9 mouse cellular contexts compared by ENCODE assay signal in the genomic region with DNA sequence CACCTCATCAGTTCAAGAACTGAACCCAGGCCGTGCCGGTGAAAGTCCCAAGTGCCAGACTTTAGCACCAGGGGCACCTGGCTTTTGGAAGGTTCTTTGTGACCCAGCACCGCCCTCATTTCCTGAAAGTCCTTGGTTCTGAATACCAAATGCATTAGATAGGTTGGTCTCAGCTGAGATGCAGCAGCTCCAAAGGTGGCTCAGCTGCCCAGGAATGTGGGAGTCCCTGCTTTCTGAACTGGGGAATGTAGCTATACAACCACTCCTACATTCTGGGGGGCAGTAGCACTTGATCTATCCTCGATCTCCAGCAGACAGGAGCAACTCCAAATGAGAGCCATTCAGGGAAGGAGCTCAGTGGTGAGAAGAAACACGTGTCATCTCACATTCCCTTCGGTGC. TPM values are rescaled to one million over a fixed set of nuclear protein-coding genes. Genes with fewer than 3 reads are reported as not detected.
DNase-seq lines count a peak whose midpoint lies in the region; ATAC-seq and TF ChIP-seq lines count a peak whose summit lies in the region.
"Had no signal": no experiment of that assay in that cellular context is flagged by ENCODE, and none has a peak within 500 bp of the region (broad histone marks: within the 10 kb centered on the region; RNA-seq: fewer than 3 reads in every experiment).

No protein-coding gene starts in this region.

- no peak for ATAC-seq in hindbrain, embryonic 13.5 days (ENCODE audit: low FRiP score)
- ATAC-seq in hindbrain, embryonic 12.5 days (ENCODE audit: low FRiP score): no peak
- ATAC-seq in neural tube, embryonic 13.5 days (ENCODE audit: low read depth): no peak
- ATAC-seq in stomach, embryonic 14.5 days (ENCODE audit: insufficient number of reproducible peaks, insufficient read depth, low FRiP score, low read depth): 0 out of 2 replicates have a peak, but pooled peaks have one; percentile 5

- H3K4me3 ChIP-seq in hindbrain, embryonic 13.5 days: no peak overlapping the region
- H3K4me3 ChIP-seq in hindbrain, embryonic 12.5 days: no peak overlapping the region
- H3K4me3 ChIP-seq in neural tube, embryonic 13.5 days: no peak overlapping the region
- no peak overlapping the region for H3K4me3 ChIP-seq in embryonic fibroblast, embryonic 13.5 days (ENCODE audit: insufficient read depth, low read length)
- H3K4me3 ChIP-seq in stomach, embryonic 14.5 days (ENCODE audit: low read depth, low read length): no peak overlapping the region
- H3K4me3 ChIP-seq: midbrain, embryonic 13.5 days had no signal

- peak overlapping the region; percentile 24; the same call in 1 of the 2 replicates for H3K27ac ChIP-seq in hindbrain, embryonic 13.5 days
- H3K27ac ChIP-seq in hindbrain, embryonic 12.5 days: no peak overlapping the region
- peak overlapping the region; percentile 62 for H3K27ac ChIP-seq in neural tube, embryonic 13.5 days (replicated peaks)
- H3K27ac ChIP-seq in embryonic fibroblast, embryonic 13.5 days (ENCODE audit: insufficient read depth, low read length): peak overlapping the region; percentile 98
- H3K27ac ChIP-seq in stomach, embryonic 14.5 days (ENCODE audit: low read length): peak overlapping the region; percentile 46; the same call in 1 of the 2 replicates
- H3K27ac ChIP-seq: midbrain, embryonic 13.5 days had no signal

- DNase-seq in neural tube, embryonic 10.5 days (ENCODE audit: extremely low spot score, low spot score): no peak
- no peak for DNase-seq in gastrocnemius, postnatal 10 days
- no peak for DNase-seq in right cerebral cortex, postnatal 4 days

- H3K4me1 ChIP-seq in hindbrain, embryonic 13.5 days (replicated peaks): peaks cover 11% of the 10 kb centered on the region
- peaks cover 6% of the 10 kb centered on the region for H3K4me1 ChIP-seq in hindbrain, embryonic 12.5 days
- peaks cover 14% of the 10 kb centered on the region for H3K4me1 ChIP-seq in neural tube, embryonic 13.5 days (replicated peaks)
- H3K4me1 ChIP-seq in embryonic fibroblast, embryonic 13.5 days (ENCODE audit: control insufficient read depth, insufficient read depth, low read length): peaks cover 26% of the 10 kb centered on the region
- H3K4me1 ChIP-seq in stomach, embryonic 14.5 days (ENCODE audit: control insufficient read depth, insufficient read depth, low read length): peaks cover 25% of the 10 kb centered on the region; the same call in 1 of the 2 replicates
- H3K4me1 ChIP-seq: midbrain, embryonic 13.5 days had no signal

- H3K36me3 ChIP-seq in hindbrain, embryonic 13.5 days: no peaks in the 10 kb centered on the region
- H3K36me3 ChIP-seq in hindbrain, embryonic 12.5 days: no peaks in the 10 kb centered on the region
- H3K36me3 ChIP-seq in neural tube, embryonic 13.5 days: no peaks in the 10 kb centered on the region
- no peaks in the 10 kb centered on the region for H3K36me3 ChIP-seq in stomach, embryonic 14.5 days (ENCODE audit: control insufficient read depth, insufficient read depth, low read length)
- H3K36me3 ChIP-seq: midbrain, embryonic 13.5 days had no signal

- H3K9ac ChIP-seq in hindbrain, embryonic 13.5 days: no peak overlapping the region
- H3K9ac ChIP-seq in hindbrain, embryonic 12.5 days: no peak overlapping the region
- H3K9ac ChIP-seq in neural tube, embryonic 13.5 days: no peak overlapping the region
- H3K9ac ChIP-seq in stomach, embryonic 14.5 days (replicated peaks; ENCODE audit: low read depth, low read length): no peak overlapping the region
- H3K9ac ChIP-seq: midbrain, embryonic 13.5 days had no signal

- peak; percentile 28; the same call in 1 of the 2 replicates for TF ChIP-seq POLR2A in embryonic fibroblast, embryonic 13.5 days (IDR thresholded peaks at IDR 0.05; ENCODE audit: low read depth, low read length)

- no peaks in the 10 kb centered on the region for H3K9me3 ChIP-seq in hindbrain, embryonic 13.5 days
- no peaks in the 10 kb centered on the region for H3K9me3 ChIP-seq in hindbrain, embryonic 12.5 days (replicated peaks)
- no peaks in the 10 kb centered on the region for H3K9me3 ChIP-seq in neural tube, embryonic 13.5 days
- H3K9me3 ChIP-seq in stomach, embryonic 14.5 days (ENCODE audit: control insufficient read depth, low read depth, low read length): no peaks in the 10 kb centered on the region
- H3K9me3 ChIP-seq: midbrain, embryonic 13.5 days had no signal

- TF ChIP-seq CTCF in embryonic fibroblast, embryonic 13.5 days (IDR thresholded peaks at IDR 0.05; ENCODE audit: borderline replicate concordance, insufficient read depth, low read length): no peak

- no peak overlapping the region for H3K4me2 ChIP-seq in hindbrain, embryonic 13.5 days
- H3K4me2 ChIP-seq in hindbrain, embryonic 12.5 days (replicated peaks): no peak overlapping the region
- H3K4me2 ChIP-seq in neural tube, embryonic 13.5 days: no peak overlapping the region
- H3K4me2 ChIP-seq in stomach, embryonic 14.5 days (replicated peaks; ENCODE audit: low read depth, low read length): no peak overlapping the region
- H3K4me2 ChIP-seq: midbrain, embryonic 13.5 days had no signal

- peaks cover 3% of the 10 kb centered on the region; the same call in 1 of the 2 replicates for H3K27me3 ChIP-seq in hindbrain, embryonic 13.5 days
- no peaks in the 10 kb centered on the region; the same call in 1 of the 2 replicates for H3K27me3 ChIP-seq in hindbrain, embryonic 12.5 days
- H3K27me3 ChIP-seq in neural tube, embryonic 13.5 days: no peaks in the 10 kb centered on the region
- no peaks in the 10 kb centered on the region for H3K27me3 ChIP-seq in stomach, embryonic 14.5 days (ENCODE audit: control insufficient read depth, insufficient read depth, low read length)

- WGBS in hindbrain, embryonic 13.5 days: 79% methylated on average over 6 of the region's 6 CpGs
- WGBS in hindbrain, embryonic 12.5 days: 75% methylated on average over 6 of the region's 6 CpGs
- WGBS in neural tube, embryonic 13.5 days: 78% methylated on average over 6 of the region's 6 CpGs
- WGBS in stomach, embryonic 14.5 days: 50% methylated on average over 6 of the region's 6 CpGs

RNA-seq across cellular contexts. Expression of a gene that starts 8.7 kb away (rescaled TPM):
- polyA plus RNA-seq in hindbrain, embryonic 13.5 days (2015; fragmentation: Nextera tagmentation; extraction: Ambion mirVana): 8.2 and 9.2 TPM in 2 replicates
- polyA plus RNA-seq in hindbrain, embryonic 12.5 days (2016; fragmentation: Nextera tagmentation; extraction: Ambion mirVana): 5.8 and 6.3 TPM in 2 replicates
- polyA plus RNA-seq in neural tube, embryonic 13.5 days (2015; fragmentation: Nextera tagmentation; extraction: Ambion mirVana): 11.2 and 11.6 TPM in 2 replicates
- polyA plus RNA-seq in embryonic fibroblast, embryonic 13.5 days (2011; ENCODE audit: insufficient read length, low read depth, missing spikeins): 82.6 and 120 TPM in 2 replicates
- 3.7 and 5.4 TPM in 2 replicates for polyA plus RNA-seq in stomach, embryonic 14.5 days (2014; fragmentation: Nextera tagmentation; extraction: Ambion mirVana)
- total RNA-seq in gastrocnemius, postnatal 10 days (2021): 1 to 10 TPM; 4.5 to 5.8 TPM

RNA-seq across cellular contexts. Expression of a gene that starts 10.3 kb away (rescaled TPM):
- polyA plus RNA-seq in hindbrain, embryonic 13.5 days (2015; fragmentation: Nextera tagmentation; extraction: Ambion mirVana): 75.2 and 78.8 TPM in 2 replicates
- 50.9 and 60.3 TPM in 2 replicates for polyA plus RNA-seq in hindbrain, embryonic 12.5 days (2016; fragmentation: Nextera tagmentation; extraction: Ambion mirVana)
- 93.6 and 96.5 TPM in 2 replicates for polyA plus RNA-seq in neural tube, embryonic 13.5 days (2015; fragmentation: Nextera tagmentation; extraction: Ambion mirVana)
- 66.3 and 78.7 TPM in 2 replicates for polyA plus RNA-seq in embryonic fibroblast, embryonic 13.5 days (2011; ENCODE audit: insufficient read length, low read depth, missing spikeins)
- 42.8 and 44.2 TPM in 2 replicates for polyA plus RNA-seq in stomach, embryonic 14.5 days (2014; fragmentation: Nextera tagmentation; extraction: Ambion mirVana)
- total RNA-seq in gastrocnemius, postnatal 10 days (2021): 10 to 100 TPM; 38.8 to 41.3 TPM

RNA-seq across cellular contexts. Expression of a gene that starts 25.4 kb away (rescaled TPM):
- polyA plus RNA-seq in hindbrain, embryonic 13.5 days (2015; fragmentation: Nextera tagmentation; extraction: Ambion mirVana): 1,714 and 1,822 TPM in 2 replicates
- 1,505 and 1,511 TPM in 2 replicates for polyA plus RNA-seq in hindbrain, embryonic 12.5 days (2016; fragmentation: Nextera tagmentation; extraction: Ambion mirVana)
- 1,686 and 1,692 TPM in 2 replicates for polyA plus RNA-seq in neural tube, embryonic 13.5 days (2015; fragmentation: Nextera tagmentation; extraction: Ambion mirVana)
- 856 and 947 TPM in 2 replicates for polyA plus RNA-seq in embryonic fibroblast, embryonic 13.5 days (2011; ENCODE audit: insufficient read length, low read depth, missing spikeins)
- polyA plus RNA-seq in stomach, embryonic 14.5 days (2014; fragmentation: Nextera tagmentation; extraction: Ambion mirVana): 932 and 983 TPM in 2 replicates
- 100 to 1,000 TPM; 205 to 251 TPM for total RNA-seq in gastrocnemius, postnatal 10 days (2021)

RNA-seq across cellular contexts. Expression of a gene that starts 28.6 kb away (rescaled TPM):
- 11.0 and 11.3 TPM in 2 replicates for polyA plus RNA-seq in hindbrain, embryonic 13.5 days (2015; fragmentation: Nextera tagmentation; extraction: Ambion mirVana)
- polyA plus RNA-seq in hindbrain, embryonic 12.5 days (2016; fragmentation: Nextera tagmentation; extraction: Ambion mirVana): 14.4 and 18.2 TPM in 2 replicates
- 7.2 and 9.6 TPM in 2 replicates for polyA plus RNA-seq in neural tube, embryonic 13.5 days (2015; fragmentation: Nextera tagmentation; extraction: Ambion mirVana)
- 30.4 and 31.8 TPM in 2 replicates for polyA plus RNA-seq in embryonic fibroblast, embryonic 13.5 days (2011; ENCODE audit: insufficient read length, low read depth, missing spikeins)
- 18.7 and 19.2 TPM in 2 replicates for polyA plus RNA-seq in stomach, embryonic 14.5 days (2014; fragmentation: Nextera tagmentation; extraction: Ambion mirVana)
- 10 to 100 TPM; 10.1 to 14.6 TPM for total RNA-seq in gastrocnemius, postnatal 10 days (2021)

RNA-seq across cellular contexts. Expression of a gene that starts 48.4 kb away (rescaled TPM):
- 26.4 and 26.9 TPM in 2 replicates for polyA plus RNA-seq in hindbrain, embryonic 13.5 days (2015; fragmentation: Nextera tagmentation; extraction: Ambion mirVana)
- polyA plus RNA-seq in hindbrain, embryonic 12.5 days (2016; fragmentation: Nextera tagmentation; extraction: Ambion mirVana): 36.0 and 36.9 TPM in 2 replicates
- 28.2 and 29.0 TPM in 2 replicates for polyA plus RNA-seq in neural tube, embryonic 13.5 days (2015; fragmentation: Nextera tagmentation; extraction: Ambion mirVana)
- 9.8 and 15.5 TPM in 2 replicates for polyA plus RNA-seq in embryonic fibroblast, embryonic 13.5 days (2011; ENCODE audit: insufficient read length, low read depth, missing spikeins)
- polyA plus RNA-seq in stomach, embryonic 14.5 days (2014; fragmentation: Nextera tagmentation; extraction: Ambion mirVana): 65.3 and 67.1 TPM in 2 replicates
- total RNA-seq in gastrocnemius, postnatal 10 days (2021): 1 to 10 TPM; 7.8 to 9.7 TPM
